Mouse (Mus musculus): ENCODE results near the gene BC048679. TPM values are rescaled to one million over a fixed set of nuclear protein-coding genes. Genes with fewer than 3 reads are reported as not detected.

Gene BC048679
- polyA plus RNA-seq, 1 experiment from 2014 or later: not detected

GRCm38 (mm10) chr7:81523663-81524017 is 25.6 kb upstream of the BC048679 start:
- H3K9me3 ChIP-seq (replicated peaks; ENCODE audit: control insufficient read depth, low read length): no peaks in the 10 kb centered on the region
- H3K9ac ChIP-seq (ENCODE audit: low read length): peak overlapping the region; percentile 62
- H3K4me3 ChIP-seq (ENCODE audit: low read depth, low read length): peak overlapping the region; percentile 56
- ATAC-seq (no peak; the same call in 1 of the 2 replicates), DNase-seq (ENCODE audit: low spot score) (no peak)
- H3K36me3 ChIP-seq (ENCODE audit: control insufficient read depth, insufficient read depth, low read length): peaks cover 9% of the 10 kb centered on the region
- WGBS: 9% methylated on average over 13 of the region's 13 CpGs
- H3K4me1 ChIP-seq (ENCODE audit: control insufficient read depth, insufficient read depth, low read length): peaks cover 14% of the 10 kb centered on the region
- peak overlapping the region; percentile 83 for H3K4me2 ChIP-seq (ENCODE audit: low read length)
- no peaks in the 10 kb centered on the region for H3K27me3 ChIP-seq (replicated peaks; ENCODE audit: control insufficient read depth, insufficient read depth, low read length)
- H3K27ac ChIP-seq (ENCODE audit: low read depth, low read length): peak overlapping the region; percentile 93

- H3K27me3 ChIP-seq (replicated peaks; ENCODE audit: control insufficient read depth, insufficient read depth, low read length): no peaks in the 10 kb centered on the region
- no peaks in the 10 kb centered on the region for H3K9me3 ChIP-seq (replicated peaks; ENCODE audit: control insufficient read depth, low read length)
- H3K4me1 ChIP-seq (ENCODE audit: control insufficient read depth, insufficient read depth, low read length): peaks cover 14% of the 10 kb centered on the region
- H3K4me3 ChIP-seq (ENCODE audit: low read depth, low read length): peak overlapping the region; percentile 56
- under 1% methylated on average over 31 of the region's 31 CpGs for WGBS
- peak overlapping the region; percentile 93 for H3K27ac ChIP-seq (ENCODE audit: low read depth, low read length)
- peak; percentile 99 for DNase-seq (ENCODE audit: low spot score)
- H3K9ac ChIP-seq (ENCODE audit: low read length): peak overlapping the region; percentile 78
- peak; percentile 99 for ATAC-seq
- H3K36me3 ChIP-seq (ENCODE audit: control insufficient read depth, insufficient read depth, low read length): peaks cover 7% of the 10 kb centered on the region; the same call in 1 of the 2 replicates
- H3K4me2 ChIP-seq (ENCODE audit: low read length): peak overlapping the region; percentile 83
Observed at GRCm38 (mm10) chr7:81523008-81523662, 25.1 kb upstream of the BC048679 start.

DNA sequence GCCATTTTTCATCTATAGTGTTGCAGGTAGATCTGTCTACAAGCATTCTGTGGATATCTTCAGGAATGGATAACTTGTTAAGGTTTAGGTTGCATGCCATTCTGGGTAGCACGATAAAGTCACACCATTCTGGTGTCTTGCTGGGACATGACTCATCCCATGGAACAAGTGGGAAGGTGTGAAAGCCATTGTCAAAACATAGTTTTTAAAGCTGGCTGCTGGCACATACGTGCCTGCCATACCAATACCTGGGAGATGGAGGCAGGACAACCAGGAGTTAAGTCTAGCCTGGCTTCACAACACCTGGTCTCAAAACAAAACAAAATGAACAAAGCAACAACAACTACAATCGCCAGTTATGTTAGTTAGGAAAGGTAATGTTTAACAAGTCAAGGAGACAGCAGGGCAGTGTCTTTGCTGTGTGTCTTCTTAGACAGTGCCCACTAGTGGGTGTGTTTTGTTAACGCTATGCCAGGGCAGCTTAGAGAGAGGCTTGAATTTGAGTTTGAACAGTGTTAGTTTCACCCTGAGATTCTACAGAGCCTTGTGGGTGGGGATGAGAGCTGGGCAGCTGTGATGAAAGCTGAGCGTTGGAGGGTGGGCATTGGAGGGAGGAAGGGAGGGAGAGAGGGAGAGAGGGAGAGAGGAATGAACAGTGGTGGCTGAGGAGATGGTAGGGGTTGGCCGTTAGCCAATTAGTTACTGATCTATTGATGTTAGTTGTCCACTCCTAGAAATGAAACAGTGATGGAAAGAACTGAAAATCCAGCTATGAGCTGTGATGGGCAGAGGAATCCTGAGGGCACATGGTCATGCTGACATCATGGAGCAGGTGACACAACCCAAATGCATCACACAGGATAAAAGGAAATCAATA is 18.3 kb upstream of the BC048679 start:
- no peaks in the 10 kb centered on the region for H3K36me3 ChIP-seq (ENCODE audit: control insufficient read depth, insufficient read depth, low read length)
- no peaks in the 10 kb centered on the region for H3K27me3 ChIP-seq (replicated peaks; ENCODE audit: control insufficient read depth, insufficient read depth, low read length)
- DNase-seq (ENCODE audit: low spot score): no peak
- H3K9me3 ChIP-seq (replicated peaks; ENCODE audit: control insufficient read depth, low read length): no peaks in the 10 kb centered on the region
- no peak overlapping the region for H3K27ac ChIP-seq (ENCODE audit: low read depth, low read length)
- no peak overlapping the region for H3K9ac ChIP-seq (ENCODE audit: low read length)
- WGBS: 78% methylated on average over 6 of the region's 6 CpGs
- no peak for ATAC-seq
- no peaks in the 10 kb centered on the region for H3K4me1 ChIP-seq (ENCODE audit: control insufficient read depth, insufficient read depth, low read length)
- no peak overlapping the region for H3K4me2 ChIP-seq (ENCODE audit: low read length)
- H3K4me3 ChIP-seq (ENCODE audit: low read depth, low read length): no peak overlapping the region

DNA sequence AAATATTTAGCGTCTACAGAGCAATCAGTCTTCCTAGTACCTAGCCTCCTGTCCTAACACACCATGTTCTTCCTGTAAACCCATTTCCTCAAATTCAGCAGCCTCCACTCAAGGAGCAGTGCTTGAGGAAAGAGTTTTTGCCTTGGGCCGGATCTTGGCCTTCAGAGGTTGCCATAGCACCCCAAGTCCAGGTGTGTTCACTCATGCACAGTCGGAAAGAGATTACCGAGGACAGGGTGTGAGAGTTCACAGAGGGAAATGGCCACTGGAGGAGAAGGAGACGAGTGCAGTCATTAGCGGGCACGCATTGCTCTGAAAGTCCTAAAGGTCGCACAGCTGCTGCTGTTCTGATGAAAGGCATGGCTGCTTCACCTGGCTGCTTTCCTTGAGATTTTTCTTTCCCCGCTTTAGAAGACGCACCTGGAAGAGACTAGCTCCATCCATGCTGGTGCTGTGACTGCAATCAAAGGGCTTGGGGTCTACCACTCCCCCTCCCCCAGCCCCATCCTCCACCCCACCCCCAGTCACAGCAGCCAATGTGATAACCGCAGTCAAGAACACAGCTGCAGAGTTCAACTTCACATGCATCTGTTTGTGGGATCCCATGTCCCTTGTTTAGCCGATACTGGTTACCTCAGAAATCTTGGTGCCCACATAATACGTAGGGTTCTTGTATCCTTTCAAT is 17.0 kb upstream of the BC048679 start:
- ATAC-seq (no peak), DNase-seq (ENCODE audit: low spot score) (no peak)
- no peak overlapping the region for H3K27ac ChIP-seq (ENCODE audit: low read depth, low read length)
- H3K9me3 ChIP-seq (replicated peaks; ENCODE audit: control insufficient read depth, low read length): no peaks in the 10 kb centered on the region
- WGBS: 63% methylated on average over 13 of the region's 13 CpGs
- H3K36me3 ChIP-seq (ENCODE audit: control insufficient read depth, insufficient read depth, low read length): no peaks in the 10 kb centered on the region
- no peak overlapping the region for H3K9ac ChIP-seq (ENCODE audit: low read length)
- no peak overlapping the region for H3K4me2 ChIP-seq (ENCODE audit: low read length)
- no peaks in the 10 kb centered on the region for H3K4me1 ChIP-seq (ENCODE audit: control insufficient read depth, insufficient read depth, low read length)
- H3K4me3 ChIP-seq (ENCODE audit: low read depth, low read length): no peak overlapping the region
- no peaks in the 10 kb centered on the region for H3K27me3 ChIP-seq (replicated peaks; ENCODE audit: control insufficient read depth, insufficient read depth, low read length)

- H3K9me3 ChIP-seq (replicated peaks; ENCODE audit: control insufficient read depth, low read length): no peaks in the 10 kb centered on the region
- no peak overlapping the region for H3K4me3 ChIP-seq (ENCODE audit: low read depth, low read length)
- ATAC-seq: no peak
- H3K4me1 ChIP-seq (ENCODE audit: control insufficient read depth, insufficient read depth, low read length): no peaks in the 10 kb centered on the region
- no peak for DNase-seq (ENCODE audit: low spot score)
- H3K9ac ChIP-seq (ENCODE audit: low read length): no peak overlapping the region
- H3K4me2 ChIP-seq (ENCODE audit: low read length): no peak overlapping the region
- H3K27me3 ChIP-seq (replicated peaks; ENCODE audit: control insufficient read depth, insufficient read depth, low read length): no peaks in the 10 kb centered on the region
- H3K36me3 ChIP-seq (ENCODE audit: control insufficient read depth, insufficient read depth, low read length): no peaks in the 10 kb centered on the region
- 89% methylated on average over 2 of the region's 2 CpGs for WGBS
- no peak overlapping the region for H3K27ac ChIP-seq (ENCODE audit: low read depth, low read length)
Observed at GRCm38 (mm10) chr7:81501050-81501449, 3.0 kb upstream of the BC048679 start.

- no peaks in the 10 kb centered on the region for H3K27me3 ChIP-seq (replicated peaks; ENCODE audit: control insufficient read depth, insufficient read depth, low read length)
- DNase-seq (ENCODE audit: low spot score) (no peak), ATAC-seq (no peak)
- no peak overlapping the region for H3K9ac ChIP-seq (ENCODE audit: low read length)
- H3K4me3 ChIP-seq (ENCODE audit: low read depth, low read length): no peak overlapping the region
- no peaks in the 10 kb centered on the region for H3K9me3 ChIP-seq (replicated peaks; ENCODE audit: control insufficient read depth, low read length)
- no peaks in the 10 kb centered on the region for H3K36me3 ChIP-seq (ENCODE audit: control insufficient read depth, insufficient read depth, low read length)
- H3K4me1 ChIP-seq (ENCODE audit: control insufficient read depth, insufficient read depth, low read length): peaks cover 3% of the 10 kb centered on the region; the same call in 1 of the 2 replicates
- no peak overlapping the region for H3K4me2 ChIP-seq (ENCODE audit: low read length)
- WGBS: 21% methylated on average over 6 of the region's 6 CpGs
- H3K27ac ChIP-seq (ENCODE audit: low read depth, low read length): no peak overlapping the region
Observed at GRCm38 (mm10) chr7:81497171-81497570, 910 bp downstream of the BC048679 start.

DNA sequence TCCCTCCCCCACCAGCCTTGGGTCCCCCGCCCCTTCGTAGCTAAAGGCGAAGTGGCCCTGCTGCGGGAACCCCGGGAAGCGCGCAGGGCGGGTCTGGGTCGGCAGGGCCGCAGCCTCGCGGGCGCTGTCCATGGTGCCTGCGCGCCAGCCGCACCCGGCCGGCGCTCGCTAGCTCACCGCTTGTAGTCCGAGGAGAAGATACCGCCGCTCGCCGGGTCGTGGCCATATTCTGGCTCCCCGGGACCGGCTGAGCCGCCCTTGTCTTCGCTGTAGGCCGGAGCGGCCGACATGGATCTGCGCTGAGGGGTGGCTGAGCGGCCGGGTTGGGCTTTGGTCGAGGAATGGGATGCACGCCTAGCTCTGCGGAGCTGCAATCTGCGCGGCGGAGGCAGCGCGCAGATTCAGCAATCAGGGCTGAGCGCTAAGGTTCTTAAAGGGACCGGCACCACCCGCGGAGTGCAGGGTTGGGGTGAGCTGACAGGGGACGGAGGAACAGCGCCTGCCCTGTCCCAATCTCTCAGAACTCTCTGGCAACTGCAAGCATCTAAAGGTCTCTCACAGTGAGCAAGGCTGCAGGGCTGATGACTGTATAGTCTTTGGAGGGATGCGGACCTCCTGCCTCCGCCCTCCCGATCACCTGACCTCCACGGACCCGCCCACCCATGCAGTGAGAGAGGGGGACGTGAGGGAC is 4.6 kb downstream of the BC048679 start, which contains the start of gene Ap3b2:
TSS of gene Ap3b2 (minus strand) at position 595 of the 691 bp plus-strand sequence.
- Histone ChIP-seq H3K4me3 (ENCODE audit: low read depth, low read length) (peak within 1 kb of the TSS; percentile 63), H3K9me3 (replicated peaks; ENCODE audit: control insufficient read depth, low read length) (no peaks in the 10 kb centered on the region), H3K36me3 (ENCODE audit: control insufficient read depth, insufficient read depth, low read length) (no peaks in the 10 kb centered on the region), H3K27me3 (replicated peaks; ENCODE audit: control insufficient read depth, insufficient read depth, low read length) (no peaks in the 10 kb centered on the region), H3K27ac (ENCODE audit: low read depth, low read length) (peak within 1 kb of the TSS; percentile 94), H3K9ac (ENCODE audit: low read length) (peak within 1 kb of the TSS; percentile 83), H3K4me1 (ENCODE audit: control insufficient read depth, insufficient read depth, low read length) (peaks cover 12% of the 10 kb centered on the region), H3K4me2 (ENCODE audit: low read length) (peak within 1 kb of the TSS; percentile 59)
- under 1% methylated on average over 57 of the region's 57 CpGs for WGBS
- DNase-seq (ENCODE audit: low spot score): peak; percentile 80
- peak; percentile 94 for ATAC-seq

- Histone ChIP-seq H3K4me2 (ENCODE audit: low read length) (peak overlapping the region; percentile 59), H3K27ac (ENCODE audit: low read depth, low read length) (peak overlapping the region; percentile 94), H3K4me1 (ENCODE audit: control insufficient read depth, insufficient read depth, low read length) (peaks cover 12% of the 10 kb centered on the region), H3K4me3 (ENCODE audit: low read depth, low read length) (peak overlapping the region; percentile 63), H3K36me3 (ENCODE audit: control insufficient read depth, insufficient read depth, low read length) (no peaks in the 10 kb centered on the region), H3K27me3 (replicated peaks; ENCODE audit: control insufficient read depth, insufficient read depth, low read length) (no peaks in the 10 kb centered on the region), H3K9me3 (replicated peaks; ENCODE audit: control insufficient read depth, low read length) (no peaks in the 10 kb centered on the region), H3K9ac (ENCODE audit: low read length) (peak overlapping the region; percentile 83)
- no peak for ATAC-seq
- no peak for DNase-seq (ENCODE audit: low spot score)
- 40% methylated on average over 9 of the region's 9 CpGs for WGBS
Observed at GRCm38 (mm10) chr7:81492628-81493027, 5.5 kb downstream of the BC048679 start.
